Mouse (Mus musculus) R1 (cell line): ENCODE measurements around the gene Olfr530.

ENCODE experiments used
- DNase-seq: peaks from one replicate; pipeline ENCODE4 v3.0.0-alpha.2; 2018; ENCODE audit warnings: low read depth, low spot score

Gene Olfr530

DNA sequence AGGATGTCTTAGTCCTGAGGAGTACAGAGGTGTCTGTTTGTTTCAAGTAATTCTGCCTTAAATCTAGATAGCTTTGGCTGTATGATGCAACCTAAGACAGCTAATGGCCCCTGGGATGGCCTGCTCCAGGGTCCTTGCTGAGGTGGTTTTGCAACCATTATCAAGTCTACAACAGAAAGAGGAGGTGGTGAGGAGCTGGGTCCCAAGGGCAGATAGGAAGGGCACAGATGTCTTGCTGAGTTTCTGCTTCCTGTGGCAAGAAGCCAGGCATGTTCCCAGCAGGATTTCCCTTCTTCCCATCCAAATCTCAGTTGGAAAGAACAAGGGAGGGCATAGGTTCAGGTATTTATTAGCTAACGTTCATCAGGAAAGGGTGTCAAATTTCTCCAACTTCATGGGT lies at the start of gene Olfr530:
Gene Olfr530 (minus strand): TSS at position 101 of the 400 bp plus-strand sequence.
- no peak for DNase-seq

GRCm38 (mm10) chr7:140421539-140421938 lies 45.4 kb upstream of the Olfr530 start, which contains the start of gene Olfr532:
TSS of gene Olfr532 (minus strand) at chr7:140421639.
- DNase-seq = no peak

- no peak for DNase-seq
Observed at GRCm38 (mm10) chr7:140402818-140403217, 26.7 kb upstream of the Olfr530 start, which contains the start of gene Olfr531. TSS of gene Olfr531 (minus strand) at chr7:140402918.

DNA sequence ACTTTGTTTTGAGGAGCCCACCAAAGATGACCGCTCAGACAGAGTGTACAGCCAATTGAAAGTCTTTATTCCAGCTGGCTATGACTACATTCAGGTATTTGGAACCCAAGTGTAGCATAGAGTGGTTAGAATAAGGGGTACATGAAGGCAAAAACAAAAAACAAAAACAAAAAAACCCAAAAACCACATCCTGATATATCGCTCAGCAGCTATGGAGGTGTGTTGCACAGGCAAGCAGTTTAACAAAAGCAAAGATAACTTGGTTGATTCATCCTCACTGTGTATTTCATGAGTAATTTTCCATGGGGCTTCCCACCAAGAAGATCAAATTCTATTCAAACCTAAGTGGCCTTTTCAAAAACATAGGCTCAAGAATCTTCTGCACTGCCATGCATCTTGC lies 780 bp upstream of the Olfr530 start:
- no peak for DNase-seq

- no peak for DNase-seq
Observed at GRCm38 (mm10) chr7:140374300-140374699, 1.8 kb downstream of the Olfr530 start.

GRCm38 (mm10) chr7:140361571-140361970 lies 14.6 kb downstream of the Olfr530 start, which contains the start of gene Olfr60:
TSS of gene Olfr60 (minus strand) at chr7:140361671.
- DNase-seq = no peak

- no peak for DNase-seq
Observed at GRCm38 (mm10) chr7:140333717-140334116, 42.4 kb downstream of the Olfr530 start, which contains the start of gene Olfr527. TSS of gene Olfr527 (plus strand) at chr7:140334017.

GRCm38 (mm10) chr7:140329766-140330304 lies 46.3 kb downstream of the Olfr530 start:
- no peak for DNase-seq
